Mouse (Mus musculus): ENCODE measurements around the gene Hacd4. TPM values are rescaled to one million over a fixed set of nuclear protein-coding genes. Genes with fewer than 3 reads are reported as not detected.
"Not testable (repeated sequence)": the region's sequence is repeated elsewhere in the genome, so short reads cannot be mapped to it uniquely, and the experiment has no call there.

Hacd4 gene
- polyA plus RNA-seq, 1 experiment from 2014 or later = 4.3 TPM

DNA sequence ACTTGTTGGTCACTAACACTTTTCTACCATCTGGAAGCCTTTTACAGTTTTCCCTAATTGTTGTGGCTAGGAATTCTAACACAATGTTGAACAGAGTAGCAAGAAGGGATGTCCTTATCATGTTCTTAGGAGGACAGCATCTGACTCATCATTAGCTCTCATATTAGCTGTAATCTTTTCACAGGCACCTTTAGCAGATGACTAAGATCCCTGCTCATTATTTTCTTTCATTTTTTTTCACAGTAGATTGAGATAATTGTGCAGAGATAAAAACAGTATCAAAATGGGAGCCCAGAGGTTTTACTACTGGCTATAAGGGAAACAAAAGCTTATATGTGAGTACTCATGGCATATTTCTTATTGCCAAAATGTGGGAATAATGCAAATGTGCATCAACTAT, 14.2 kb downstream of the Hacd4 start:
- H3K36me3 ChIP-seq = no peaks in the 10 kb centered on the region
- ATAC-seq (ENCODE audit: low read depth) = no peak

GRCm38 (mm10) chr4:88419378-88419777, 19.4 kb downstream of the Hacd4 start:
- Histone ChIP-seq H3K27me3 (no peaks in the 10 kb centered on the region), H3K4me2 (no peak overlapping the region), H3K9me3 (no peaks in the 10 kb centered on the region), H3K4me3 (no peak overlapping the region), H3K9ac (no peak overlapping the region), H3K36me3 (no peaks in the 10 kb centered on the region), H3K4me1 (replicated peaks) (peaks cover 5% of the 10 kb centered on the region; the same call in 1 of the 2 replicates), H3K27ac (replicated peaks) (no peak overlapping the region)
- 96% methylated on average over 5 of the region's 5 CpGs for WGBS
- no peak for ATAC-seq (ENCODE audit: low read depth)

More for the DNA sequence above, 14.2 kb downstream of the Hacd4 start:
- H3K4me3 ChIP-seq = no peak overlapping the region
- H3K27ac ChIP-seq (replicated peaks) = no peak overlapping the region
- H3K9ac ChIP-seq = no peak overlapping the region
- no peak overlapping the region for H3K4me2 ChIP-seq
- no peaks in the 10 kb centered on the region for H3K27me3 ChIP-seq
- H3K4me1 ChIP-seq (replicated peaks) = no peaks in the 10 kb centered on the region
- H3K9me3 ChIP-seq = no peaks in the 10 kb centered on the region

DNA sequence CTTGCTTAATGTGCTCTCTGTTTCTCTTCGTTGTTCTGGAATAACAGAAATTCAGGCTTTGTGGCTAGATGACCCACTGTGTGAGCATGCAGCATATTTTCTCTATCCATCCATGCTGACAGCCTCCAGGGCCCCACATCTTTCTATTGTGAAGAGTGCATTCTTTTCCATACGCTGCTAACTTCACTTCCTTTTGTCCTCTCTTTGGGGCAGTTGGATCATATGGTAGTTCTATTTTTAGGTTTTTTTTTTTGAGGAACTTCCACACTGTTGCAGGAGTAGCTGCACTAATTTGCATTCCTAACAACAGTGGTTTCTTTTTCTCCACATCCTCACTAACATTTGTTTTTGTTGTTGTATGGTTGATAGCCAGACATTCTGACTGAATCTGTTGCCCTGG, 23.7 kb downstream of the Hacd4 start:
- H3K36me3 ChIP-seq = no peaks in the 10 kb centered on the region

GRCm38 (mm10) chr4:88412331-88412730, 26.4 kb downstream of the Hacd4 start:
- no peak for ATAC-seq (ENCODE audit: low read depth)
- H3K9ac ChIP-seq = no peak overlapping the region
- H3K27me3 ChIP-seq = no peaks in the 10 kb centered on the region
- WGBS = 94% methylated on average over 2 of the region's 2 CpGs
- no peak overlapping the region for H3K4me3 ChIP-seq
- H3K9me3 ChIP-seq = no peaks in the 10 kb centered on the region
- no peak overlapping the region for H3K27ac ChIP-seq (replicated peaks)
- 0 out of 2 replicates have a peak, but pooled peaks cover 5% of the 10 kb centered on the region for H3K36me3 ChIP-seq
- H3K4me2 ChIP-seq = no peak overlapping the region
- peaks cover 6% of the 10 kb centered on the region for H3K4me1 ChIP-seq (replicated peaks)

More for the DNA sequence above, 23.7 kb downstream of the Hacd4 start:
- Histone ChIP-seq H3K4me1 (replicated peaks) (peaks cover 5% of the 10 kb centered on the region; the same call in 1 of the 2 replicates), H3K9me3 (no peaks in the 10 kb centered on the region), H3K4me3 (no peak overlapping the region), H3K4me2 (no peak overlapping the region), H3K27me3 (no peaks in the 10 kb centered on the region), H3K27ac (replicated peaks) (no peak overlapping the region), H3K9ac (no peak overlapping the region)
- no peak for ATAC-seq (ENCODE audit: low read depth)
- 44% methylated on average over 2 of the region's 2 CpGs for WGBS

- Histone ChIP-seq H3K9me3 (no peaks in the 10 kb centered on the region), H3K4me1 (replicated peaks) (peaks cover 7% of the 10 kb centered on the region), H3K9ac (no peak overlapping the region), H3K27ac (replicated peaks) (no peak overlapping the region), H3K27me3 (no peaks in the 10 kb centered on the region), H3K36me3 (0 out of 2 replicates have a peak, but pooled peaks cover 8% of the 10 kb centered on the region), H3K4me3 (no peak overlapping the region), H3K4me2 (no peak overlapping the region)
- 94% methylated on average over 4 of the region's 4 CpGs for WGBS
- no peak for ATAC-seq (ENCODE audit: low read depth)
These were observed 29.4 kb downstream of the Hacd4 start for GRCm38 (mm10) chr4:88409279-88409678.

DNA sequence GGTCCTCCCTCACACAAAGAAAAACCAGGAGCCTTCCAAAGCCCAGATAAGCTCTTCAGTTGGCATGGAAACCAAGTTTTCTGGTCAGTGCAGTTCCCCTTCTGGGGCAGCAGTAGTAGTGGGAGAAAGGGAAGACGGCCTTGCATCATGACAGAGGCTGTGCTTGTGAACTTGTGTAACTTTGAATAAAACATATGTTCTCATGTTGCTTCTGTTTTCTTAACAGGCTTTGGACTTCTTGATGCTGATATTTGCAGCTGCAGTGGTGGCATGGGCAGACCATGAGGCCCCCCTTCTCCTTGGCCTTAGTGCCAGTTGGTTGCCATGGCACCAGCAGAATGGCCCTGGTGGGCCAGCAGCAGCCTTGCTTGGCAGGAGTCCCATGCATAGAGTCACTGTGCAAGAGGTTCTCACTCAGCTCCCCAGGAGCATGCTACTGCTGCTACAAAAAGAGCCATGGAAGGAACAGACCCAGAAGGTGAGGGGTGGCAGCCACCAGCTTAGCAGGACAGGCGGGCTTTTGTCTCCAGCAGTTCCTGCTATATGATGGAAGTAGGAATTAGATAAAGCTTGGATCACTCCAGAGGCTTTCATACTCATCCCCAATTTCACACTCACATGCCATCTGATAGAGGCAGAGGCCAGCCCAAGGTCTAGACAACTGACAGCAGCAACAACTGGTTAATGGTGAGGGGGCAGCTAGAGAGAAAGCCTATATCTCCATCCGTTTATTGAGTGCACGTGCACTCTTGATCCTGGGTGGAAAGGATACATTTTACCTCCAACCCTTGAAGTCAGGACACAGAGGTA, 31.6 kb downstream of the Hacd4 start:
- 81% methylated on average over 4 of the region's 4 CpGs for WGBS

GRCm38 (mm10) chr4:88402884-88403283, 35.8 kb downstream of the Hacd4 start:
- H3K4me2 ChIP-seq = no peak overlapping the region
- H3K4me1 ChIP-seq (replicated peaks) = peaks cover 7% of the 10 kb centered on the region
- H3K36me3 ChIP-seq = 0 out of 2 replicates have a peak, but pooled peaks cover 12% of the 10 kb centered on the region
- 94% methylated on average over 6 of the region's 6 CpGs for WGBS
- no peak overlapping the region for H3K9ac ChIP-seq
- H3K4me3 ChIP-seq = no peak overlapping the region
- H3K27me3 ChIP-seq = no peaks in the 10 kb centered on the region
- no peak for ATAC-seq (ENCODE audit: low read depth)
- no peaks in the 10 kb centered on the region for H3K9me3 ChIP-seq
- H3K27ac ChIP-seq (replicated peaks) = no peak overlapping the region

More for the DNA sequence above, 31.6 kb downstream of the Hacd4 start:
- H3K9me3 ChIP-seq = no peaks in the 10 kb centered on the region
- no peak overlapping the region for H3K27ac ChIP-seq (replicated peaks)
- H3K4me1 ChIP-seq (replicated peaks) = peaks cover 7% of the 10 kb centered on the region
- peak; percentile 96 for ATAC-seq (ENCODE audit: low read depth)
- no peaks in the 10 kb centered on the region for H3K27me3 ChIP-seq
- no peak overlapping the region for H3K9ac ChIP-seq
- H3K4me2 ChIP-seq = no peak overlapping the region
- 0 out of 2 replicates have a peak, but pooled peaks cover 12% of the 10 kb centered on the region for H3K36me3 ChIP-seq
- H3K4me3 ChIP-seq = no peak overlapping the region

DNA sequence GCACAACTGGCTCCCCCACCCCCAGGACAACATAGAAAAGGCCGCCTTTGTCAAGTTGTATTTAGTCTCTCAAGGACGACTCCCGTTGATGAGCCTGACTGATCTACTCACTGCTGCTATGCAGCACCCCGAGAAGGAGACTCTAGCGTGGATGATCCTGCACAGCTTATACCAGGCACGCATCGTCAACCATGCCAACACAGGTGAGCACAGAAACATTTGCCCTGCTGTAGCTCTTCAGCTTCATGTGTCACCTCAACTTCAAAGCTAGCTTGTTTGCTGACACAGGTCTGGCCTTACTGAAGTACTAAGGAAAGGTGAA, 37.8 kb downstream of the Hacd4 start:
- Histone ChIP-seq H3K9me3 (no peaks in the 10 kb centered on the region), H3K9ac (no peak overlapping the region), H3K27ac (replicated peaks) (no peak overlapping the region), H3K4me1 (replicated peaks) (no peaks in the 10 kb centered on the region), H3K4me3 (no peak overlapping the region), H3K27me3 (no peaks in the 10 kb centered on the region), H3K36me3 (0 out of 2 replicates have a peak, but pooled peaks cover 4% of the 10 kb centered on the region), H3K4me2 (no peak overlapping the region)
- ATAC-seq (ENCODE audit: low read depth) = no peak
- 84% methylated on average over 7 of the region's 7 CpGs for WGBS

- no peaks in the 10 kb centered on the region for H3K4me1 ChIP-seq (replicated peaks)
- 78% methylated on average over 9 of the region's 9 CpGs for WGBS
- ATAC-seq (ENCODE audit: low read depth) = no peak
- no peaks in the 10 kb centered on the region for H3K9me3 ChIP-seq
- H3K4me3 ChIP-seq = no peak overlapping the region
- no peaks in the 10 kb centered on the region for H3K27me3 ChIP-seq
- no peak overlapping the region for H3K9ac ChIP-seq
- H3K27ac ChIP-seq (replicated peaks) = no peak overlapping the region
- H3K4me2 ChIP-seq = no peak overlapping the region
- H3K36me3 ChIP-seq = 0 out of 2 replicates have a peak, but pooled peaks cover 4% of the 10 kb centered on the region
These were observed 38.3 kb downstream of the Hacd4 start for GRCm38 (mm10) chr4:88400302-88400991.

GRCm38 (mm10) chr4:88396995-88397521, 41.7 kb downstream of the Hacd4 start:
- H3K4me2 ChIP-seq = no peak overlapping the region
- no peaks in the 10 kb centered on the region for H3K9me3 ChIP-seq
- no peak overlapping the region for H3K9ac ChIP-seq
- peaks cover 20% of the 10 kb centered on the region for H3K36me3 ChIP-seq
- H3K4me3 ChIP-seq = no peak overlapping the region
- 78% methylated on average over 6 of the region's 6 CpGs for WGBS
- no peak overlapping the region for H3K27ac ChIP-seq (replicated peaks)
- ATAC-seq (ENCODE audit: low read depth) = no peak
- H3K4me1 ChIP-seq (replicated peaks) = no peaks in the 10 kb centered on the region
- no peaks in the 10 kb centered on the region for H3K27me3 ChIP-seq

GRCm38 (mm10) chr4:88395717-88396116, 43.0 kb downstream of the Hacd4 start:
- Histone ChIP-seq H3K9ac (no peak overlapping the region), H3K27ac (replicated peaks) (no peak overlapping the region), H3K9me3 (no peaks in the 10 kb centered on the region), H3K4me3 (no peak overlapping the region), H3K36me3 (peaks cover 20% of the 10 kb centered on the region), H3K4me1 (replicated peaks) (no peaks in the 10 kb centered on the region), H3K4me2 (no peak overlapping the region), H3K27me3 (no peaks in the 10 kb centered on the region)
- no peak for ATAC-seq (ENCODE audit: low read depth)
- 94% methylated on average over 3 of the region's 3 CpGs for WGBS

- H3K4me3 ChIP-seq; ATAC-seq (ENCODE audit: low read depth); H3K4me2 ChIP-seq; H3K9me3 ChIP-seq; H3K9ac ChIP-seq; H3K4me1 ChIP-seq (replicated peaks); H3K27me3 ChIP-seq; H3K27ac ChIP-seq (replicated peaks): not testable (repeated sequence)
- peaks cover 20% of the 10 kb centered on the region for H3K36me3 ChIP-seq
- WGBS = 57% methylated on average over 1 of the region's 1 CpGs
These were observed 48.1 kb downstream of the Hacd4 start for GRCm38 (mm10) chr4:88390596-88390995.
